Mouse (Mus musculus) neutrophil, adult 5-6 weeks (primary cell): Measurements from ENCODE around the gene Atp10b. TPM values are rescaled to one million over a fixed set of nuclear protein-coding genes. Genes with fewer than 3 reads are reported as not detected.

Experiments used
- ATAC-seq: fragments of 151-379, 151-347 bp; 2 replicates; pipeline ENCODE4 v1.8.0; 2017; ENCODE audit warnings: mild to moderate bottlenecking, moderate TSS enrichment; ENCODE audit not compliant: insufficient number of reproducible peaks, poor library complexity, low FRiP score, severe bottlenecking; ENCODE audit errors: extremely low read depth
- total RNA-seq: library from RNA; stranded (forward); fragments of 200-1000 nt; gene quantifications from 2 replicates; pipeline ENCODE4 v1.2.3, GENCODE M21; 2017

Gene Atp10b
- total RNA-seq, 1 experiment from 2014 or later, result 0.23 TPM

- ATAC-seq, result no peak
These were observed 40.3 kb downstream of the Atp10b start for GRCm38 (mm10) chr11:43189817-43190593.

GRCm38 (mm10) chr11:43198811-43199210 is 49.1 kb downstream of the Atp10b start:
- ATAC-seq, result no peak

GRCm38 (mm10) chr11:43199358-43199757 is 49.7 kb downstream of the Atp10b start:
- no peak for ATAC-seq

- ATAC-seq, result no peak
These were observed 50.4 kb downstream of the Atp10b start for GRCm38 (mm10) chr11:43200089-43200488.

GRCm38 (mm10) chr11:43203580-43203979 is 53.9 kb downstream of the Atp10b start:
- no peak for ATAC-seq

GRCm38 (mm10) chr11:43213134-43213533 is 63.5 kb downstream of the Atp10b start:
- ATAC-seq, result peak; percentile 39; the same call in 1 of the 2 replicates

GRCm38 (mm10) chr11:43213740-43214139 is 64.1 kb downstream of the Atp10b start:
- ATAC-seq, result no peak

GRCm38 (mm10) chr11:43217021-43217420 is 67.3 kb downstream of the Atp10b start:
- ATAC-seq, result no peak

- no peak for ATAC-seq
These were observed 80.6 kb downstream of the Atp10b start for GRCm38 (mm10) chr11:43230231-43230630.

GRCm38 (mm10) chr11:43232073-43232472 is 82.4 kb downstream of the Atp10b start:
- no peak for ATAC-seq

- ATAC-seq, result no peak
These were observed 86.8 kb downstream of the Atp10b start for GRCm38 (mm10) chr11:43236360-43237039.

- ATAC-seq, result no peak
These were observed 90.1 kb downstream of the Atp10b start for GRCm38 (mm10) chr11:43239804-43240203.

- no peak for ATAC-seq
These were observed 103.4 kb downstream of the Atp10b start for GRCm38 (mm10) chr11:43253034-43253433.

- ATAC-seq, result no peak
These were observed 105.6 kb downstream of the Atp10b start for GRCm38 (mm10) chr11:43255262-43255661.

GRCm38 (mm10) chr11:43257291-43257690 is 107.6 kb downstream of the Atp10b start:
- ATAC-seq, result no peak

- no peak for ATAC-seq
These were observed 108.1 kb downstream of the Atp10b start for GRCm38 (mm10) chr11:43257781-43258180.

- no peak for ATAC-seq
These were observed 114.0 kb downstream of the Atp10b start for GRCm38 (mm10) chr11:43263548-43264218.

GRCm38 (mm10) chr11:43267505-43267904 is 117.8 kb downstream of the Atp10b start:
- ATAC-seq, result no peak

- no peak for ATAC-seq
These were observed 120.0 kb downstream of the Atp10b start for GRCm38 (mm10) chr11:43269503-43270255.
